Mouse (Mus musculus): ENCODE results near the gene Myo15b.

Myo15b gene

GRCm38 (mm10) chr11:115929031-115929430 is 70.8 kb downstream of the Myo15b start:
- no peak for ATAC-seq (ENCODE audit: insufficient number of reproducible peaks, low FRiP score, low TSS enrichment)

GRCm38 (mm10) chr11:115929818-115930217 is 71.6 kb downstream of the Myo15b start:
- no peak for ATAC-seq (ENCODE audit: insufficient number of reproducible peaks, low FRiP score, low TSS enrichment)

GRCm38 (mm10) chr11:115931235-115931634 is 73.0 kb downstream of the Myo15b start:
- no peak for ATAC-seq (ENCODE audit: insufficient number of reproducible peaks, low FRiP score, low TSS enrichment)

GRCm38 (mm10) chr11:115933108-115933746 is 75.0 kb downstream of the Myo15b start, which contains the start of the genes Sap30bp and Recql5:
Sap30bp (plus strand) TSS chr11:115933282.
Recql5 (minus strand) TSS chr11:115933477.
- ATAC-seq (ENCODE audit: insufficient number of reproducible peaks, low FRiP score, low TSS enrichment): peak; percentile 90; the same call in 1 of the 2 replicates

- peak; percentile 20; the same call in 1 of the 2 replicates for ATAC-seq (ENCODE audit: insufficient number of reproducible peaks, low FRiP score, low TSS enrichment)
Observed at GRCm38 (mm10) chr11:115933747-115934110, 75.5 kb downstream of the Myo15b start.

- ATAC-seq (ENCODE audit: insufficient number of reproducible peaks, low FRiP score, low TSS enrichment): no peak
Observed at GRCm38 (mm10) chr11:115939690-115940329, 81.6 kb downstream of the Myo15b start.

- ATAC-seq (ENCODE audit: insufficient number of reproducible peaks, low FRiP score, low TSS enrichment): no peak
Observed at GRCm38 (mm10) chr11:115941980-115942379, 83.8 kb downstream of the Myo15b start.
